Mouse (Mus musculus): ENCODE data around the gene Naxd. TPM values are rescaled to one million over a fixed set of nuclear protein-coding genes. Genes with fewer than 3 reads are reported as not detected.

Naxd gene
- polyA plus RNA-seq, 1 experiment from 2014 or later, result 95.1 TPM

DNA sequence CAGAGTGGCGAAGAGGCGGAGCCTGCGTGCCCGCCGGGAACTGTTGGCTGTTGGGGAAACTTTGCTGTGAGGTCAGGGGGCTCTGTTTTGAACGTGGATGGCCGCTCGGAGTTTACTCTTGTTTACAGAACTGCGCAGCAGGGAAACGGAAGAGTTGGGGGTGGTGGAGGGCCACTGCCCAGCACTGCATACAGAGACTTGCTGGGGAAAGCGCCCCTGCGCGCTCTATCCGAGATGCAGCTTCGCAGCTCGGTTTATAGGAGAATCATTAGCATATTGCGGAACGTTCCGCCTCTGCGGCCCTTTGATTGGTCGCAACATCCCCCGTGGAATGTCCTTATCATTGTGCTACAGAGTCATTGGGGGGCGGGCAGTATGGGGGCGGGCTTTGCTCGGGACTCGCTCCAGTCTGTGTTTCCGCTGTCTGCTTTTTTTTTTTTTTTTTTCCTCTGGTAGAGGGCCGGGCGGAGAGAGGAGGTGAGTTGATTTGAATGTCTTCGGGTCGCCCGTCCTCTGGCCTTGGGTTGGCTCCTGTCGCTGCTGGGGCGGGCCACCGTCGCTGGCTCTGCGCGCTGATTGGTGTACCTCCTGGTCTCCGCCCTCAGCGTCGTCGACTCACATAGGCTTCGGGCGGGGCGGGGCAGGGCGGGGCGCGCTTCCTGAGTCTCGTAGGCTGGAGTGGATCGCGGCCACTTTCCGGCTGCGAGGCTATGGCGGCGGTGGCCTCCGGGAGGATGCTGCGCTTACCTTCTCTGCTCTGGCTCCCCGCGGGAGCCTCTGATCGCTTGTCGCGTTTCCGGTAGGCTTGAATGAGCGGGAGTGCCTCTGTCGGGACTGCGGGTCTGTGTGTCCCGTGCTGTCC, 60.7 kb downstream of the Naxd start:
- Histone ChIP-seq H3K27me3 (replicated peaks; ENCODE audit: control insufficient read depth, insufficient read depth, low read length) (no peaks in the 10 kb centered on the region), H3K4me2 (ENCODE audit: low read depth, low read length) (peak overlapping the region; percentile 71), H3K27ac (replicated peaks; ENCODE audit: low read depth, low read length) (peak overlapping the region; percentile 97), H3K9me3 (ENCODE audit: control insufficient read depth, low read length) (no peaks in the 10 kb centered on the region), H3K9ac (ENCODE audit: low read depth, low read length) (peak overlapping the region; percentile 92), H3K4me1 (ENCODE audit: control insufficient read depth, insufficient read depth, low read length) (peaks cover 19% of the 10 kb centered on the region), H3K36me3 (ENCODE audit: control insufficient read depth, insufficient read depth, low read length) (peaks cover 12% of the 10 kb centered on the region), H3K4me3 (ENCODE audit: low read depth, low read length) (peak overlapping the region; percentile 72)
- DNase-seq (ENCODE audit: low spot score) (peak; percentile 99), ATAC-seq (ENCODE audit: low read depth) (peak; percentile 83)
- under 1% methylated on average over 60 of the region's 67 CpGs for WGBS

DNA sequence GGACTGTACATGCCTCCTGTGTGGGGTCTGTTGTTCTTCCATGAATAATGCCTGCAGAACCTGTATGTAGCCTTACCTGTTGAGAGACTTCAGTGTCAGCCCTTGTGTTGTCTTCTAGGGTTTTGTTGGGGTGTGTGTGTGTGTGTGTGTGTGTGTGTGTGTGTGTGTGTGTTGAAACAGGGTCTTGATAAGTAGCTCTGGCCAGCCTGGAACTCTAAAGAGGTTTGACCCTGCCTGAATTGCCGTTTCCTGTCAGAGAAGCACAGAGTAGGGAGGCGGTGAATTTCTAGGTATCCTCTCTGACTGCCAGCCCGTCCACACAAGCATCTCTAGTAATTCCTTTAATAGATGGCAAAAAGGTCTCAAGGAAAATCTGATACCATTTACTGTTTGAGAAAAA, 62.2 kb downstream of the Naxd start:
- no peak overlapping the region for H3K4me3 ChIP-seq (ENCODE audit: low read depth, low read length)

DNA sequence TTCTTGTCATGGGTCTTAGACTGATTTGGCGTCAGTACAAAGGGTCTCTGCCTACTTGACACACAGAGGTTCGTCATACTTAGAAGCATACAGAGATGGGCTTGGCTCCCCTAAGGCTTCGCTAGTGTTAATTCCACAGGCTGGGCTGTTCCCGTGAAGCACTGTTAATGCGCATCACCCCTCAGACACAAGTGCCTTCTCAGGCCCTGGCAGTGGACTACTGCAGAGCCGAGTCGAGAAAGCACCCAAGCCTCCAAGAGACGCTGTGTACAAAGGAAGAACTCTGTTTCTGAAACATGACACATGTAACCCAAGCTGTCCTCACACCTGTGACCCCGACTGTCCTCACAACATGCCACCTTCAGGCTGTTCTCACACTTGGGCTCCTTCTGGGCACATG, 62.9 kb downstream of the Naxd start:
- H3K4me2 ChIP-seq (ENCODE audit: low read depth, low read length), result no peak overlapping the region
- H3K27ac ChIP-seq (replicated peaks; ENCODE audit: low read depth, low read length), result no peak overlapping the region

More for the DNA sequence above, 62.2 kb downstream of the Naxd start:
- DNase-seq (ENCODE audit: low spot score) (no peak), ATAC-seq (ENCODE audit: low read depth) (no peak)
- Histone ChIP-seq H3K9me3 (ENCODE audit: control insufficient read depth, low read length) (no peaks in the 10 kb centered on the region), H3K4me2 (ENCODE audit: low read depth, low read length) (no peak overlapping the region; the same call in 1 of the 2 replicates), H3K27ac (replicated peaks; ENCODE audit: low read depth, low read length) (no peak overlapping the region), H3K4me1 (ENCODE audit: control insufficient read depth, insufficient read depth, low read length) (peaks cover 11% of the 10 kb centered on the region), H3K9ac (ENCODE audit: low read depth, low read length) (no peak overlapping the region), H3K27me3 (replicated peaks; ENCODE audit: control insufficient read depth, insufficient read depth, low read length) (no peaks in the 10 kb centered on the region), H3K36me3 (ENCODE audit: control insufficient read depth, insufficient read depth, low read length) (peaks cover 26% of the 10 kb centered on the region)
- 61% methylated on average over 3 of the region's 3 CpGs for WGBS

DNA sequence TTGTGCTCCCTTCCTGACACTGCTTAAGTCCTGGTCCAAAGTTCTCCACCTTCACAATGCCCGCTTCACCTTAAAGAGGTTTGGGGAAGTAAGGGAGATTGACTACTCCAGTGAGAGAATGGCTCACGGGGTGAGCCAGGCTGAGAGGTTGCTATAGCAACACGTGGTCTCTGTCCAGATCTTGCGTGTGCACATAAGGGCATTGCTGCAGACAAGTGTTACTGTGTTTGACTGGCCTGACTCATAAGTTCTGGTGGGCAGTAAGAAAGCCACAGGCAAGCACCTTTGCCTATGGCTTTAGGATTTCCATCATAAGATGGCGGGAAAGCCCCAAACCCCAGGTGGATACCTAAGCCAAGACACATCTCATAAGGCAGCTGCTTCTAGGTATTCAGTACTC, 66.9 kb downstream of the Naxd start:
- 84% methylated on average over 5 of the region's 5 CpGs for WGBS
- H3K36me3 ChIP-seq (ENCODE audit: control insufficient read depth, insufficient read depth, low read length), result peaks cover 55% of the 10 kb centered on the region
- ATAC-seq (ENCODE audit: low read depth) (no peak), DNase-seq (ENCODE audit: low spot score) (no peak)
- no peak overlapping the region for H3K4me2 ChIP-seq (ENCODE audit: low read depth, low read length)
- no peaks in the 10 kb centered on the region for H3K9me3 ChIP-seq (ENCODE audit: control insufficient read depth, low read length)
- no peaks in the 10 kb centered on the region for H3K27me3 ChIP-seq (replicated peaks; ENCODE audit: control insufficient read depth, insufficient read depth, low read length)
- H3K9ac ChIP-seq (ENCODE audit: low read depth, low read length), result no peak overlapping the region
- no peak overlapping the region for H3K4me3 ChIP-seq (ENCODE audit: low read depth, low read length)
- no peak overlapping the region for H3K27ac ChIP-seq (replicated peaks; ENCODE audit: low read depth, low read length)
- H3K4me1 ChIP-seq (ENCODE audit: control insufficient read depth, insufficient read depth, low read length), result peaks cover 3% of the 10 kb centered on the region

More for the DNA sequence above, 62.9 kb downstream of the Naxd start:
- Histone ChIP-seq H3K36me3 (ENCODE audit: control insufficient read depth, insufficient read depth, low read length) (peaks cover 33% of the 10 kb centered on the region), H3K4me3 (ENCODE audit: low read depth, low read length) (no peak overlapping the region), H3K9ac (ENCODE audit: low read depth, low read length) (no peak overlapping the region), H3K4me1 (ENCODE audit: control insufficient read depth, insufficient read depth, low read length) (peaks cover 9% of the 10 kb centered on the region), H3K27me3 (replicated peaks; ENCODE audit: control insufficient read depth, insufficient read depth, low read length) (no peaks in the 10 kb centered on the region), H3K9me3 (ENCODE audit: control insufficient read depth, low read length) (no peaks in the 10 kb centered on the region)
- WGBS, result 75% methylated on average over 9 of the region's 9 CpGs
- DNase-seq (ENCODE audit: low spot score) (no peak), ATAC-seq (ENCODE audit: low read depth) (no peak)

Other genes with a start within 250 kb of the Naxd start
- 92.3 and 95.9 TPM in 2 replicates for gene Col4a2, start 184.7 kb upstream of the Naxd start, polyA plus RNA-seq (2014; fragmentation: Nextera tagmentation; extraction: Ambion mirVana)
- 270 and 289 TPM in 2 replicates for gene Col4a1, start 184.7 kb upstream of the Naxd start, polyA plus RNA-seq (2014; fragmentation: Nextera tagmentation; extraction: Ambion mirVana)
- gene Rab20, start 18.8 kb upstream of the Naxd start, polyA plus RNA-seq (2014; fragmentation: Nextera tagmentation; extraction: Ambion mirVana), result 2.0 and 2.1 TPM in 2 replicates
- gene Cars2, start 53.3 kb downstream of the Naxd start, polyA plus RNA-seq (2014; fragmentation: Nextera tagmentation; extraction: Ambion mirVana), result 22.5 and 23.6 TPM in 2 replicates
- 35.9 and 36.9 TPM in 2 replicates for gene Ing1, start 58.1 kb downstream of the Naxd start, polyA plus RNA-seq (2014; fragmentation: Nextera tagmentation; extraction: Ambion mirVana)
- 77.6 and 81.7 TPM in 2 replicates for gene Ankrd10, start 138.3 kb downstream of the Naxd start, polyA plus RNA-seq (2014; fragmentation: Nextera tagmentation; extraction: Ambion mirVana)
- gene 1700016D06Rik, start 203.6 kb downstream of the Naxd start, polyA plus RNA-seq (2014; fragmentation: Nextera tagmentation; extraction: Ambion mirVana), result 0.26 TPM in 1 of 2 replicates, not detected in the other
- 45.7 and 48.1 TPM in 2 replicates for gene Arhgef7, start 230.2 kb downstream of the Naxd start, polyA plus RNA-seq (2014; fragmentation: Nextera tagmentation; extraction: Ambion mirVana)

All from embryonic facial prominence, embryonic 14.5 days (tissue).